Mouse (Mus musculus) spleen, adult 2 months (tissue): Measurements from ENCODE around the gene Golga5.

Source experiments
- CTCF ChIP-seq: fragments of 200-500 bp; IDR thresholded peaks from 2 replicates; pipeline ENCODE4 v1.5.1; 2011; ENCODE audit warnings: mild to moderate bottlenecking, inconsistent platforms; ENCODE audit not compliant: insufficient read depth, insufficient read length, insufficient replicate concordance; ENCODE audit errors: extremely low read depth
- POLR2A ChIP-seq: fragments of 200-500 bp; IDR thresholded peaks from 2 replicates; pipeline ENCODE4 v1.6.1; 2011; ENCODE audit warnings: low read depth, low read length, inconsistent platforms

GRCm38 (mm10) chr12:102424456-102424855 lies 44.5 kb upstream of the Golga5 start:
- TF ChIP-seq POLR2A, result no peak
- no peak for TF ChIP-seq CTCF
